Mouse (Mus musculus): Measurements from ENCODE around the gene Hgd. TPM values are rescaled to one million over a fixed set of nuclear protein-coding genes. Genes with fewer than 3 reads are reported as not detected.

Gene Hgd
- polyA plus RNA-seq, 1 experiment from 2014 or later: 0.21 TPM

DNA sequence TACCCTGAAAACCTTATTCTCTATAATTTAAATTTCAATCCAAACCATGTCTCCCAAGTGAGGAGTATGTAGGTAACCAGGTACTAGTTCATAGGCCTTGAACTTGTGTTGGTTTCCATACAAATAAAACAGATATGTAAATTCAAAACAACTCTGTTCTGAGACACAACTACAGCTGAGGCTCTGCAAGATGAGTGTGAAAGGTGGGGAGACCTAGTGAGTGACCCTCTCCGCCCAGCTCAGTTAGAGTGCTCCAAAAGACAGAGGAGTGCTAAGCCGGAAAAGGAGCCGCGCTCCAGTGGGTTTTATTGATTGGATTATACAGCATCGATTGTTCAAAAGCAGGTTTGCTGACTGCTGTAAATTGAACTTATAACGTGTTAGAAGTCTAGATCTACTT is 17.5 kb upstream of the Hgd start:
- H3K27me3 ChIP-seq: no peaks in the 10 kb centered on the region
- H3K27ac ChIP-seq: no peak overlapping the region
- no peak overlapping the region for H3K9ac ChIP-seq
- H3K4me2 ChIP-seq: no peak overlapping the region
- no peaks in the 10 kb centered on the region for H3K9me3 ChIP-seq (replicated peaks)
- 0 out of 2 replicates have a peak, but pooled peaks cover 2% of the 10 kb centered on the region for H3K4me1 ChIP-seq (replicated peaks)
- H3K4me3 ChIP-seq: no peak overlapping the region
- H3K36me3 ChIP-seq: peaks cover 20% of the 10 kb centered on the region
- 90% methylated on average over 6 of the region's 6 CpGs for WGBS
- no peak for ATAC-seq (replicated peaks; ENCODE audit: insufficient number of reproducible peaks, insufficient read depth, low FRiP score, low read depth)

GRCm38 (mm10) chr16:37562961-37563360 is 17.0 kb upstream of the Hgd start:
- H3K27ac ChIP-seq: no peak overlapping the region
- peaks cover 15% of the 10 kb centered on the region for H3K36me3 ChIP-seq
- WGBS: 84% methylated on average over 5 of the region's 5 CpGs
- 0 out of 2 replicates have a peak, but pooled peaks cover 2% of the 10 kb centered on the region for H3K4me1 ChIP-seq (replicated peaks)
- no peak overlapping the region for H3K9ac ChIP-seq
- no peak overlapping the region for H3K4me3 ChIP-seq
- ATAC-seq (replicated peaks; ENCODE audit: insufficient number of reproducible peaks, insufficient read depth, low FRiP score, low read depth): no peak
- no peak overlapping the region for H3K4me2 ChIP-seq
- no peaks in the 10 kb centered on the region for H3K27me3 ChIP-seq
- H3K9me3 ChIP-seq (replicated peaks): no peaks in the 10 kb centered on the region

- Histone ChIP-seq H3K4me2 (no peak overlapping the region), H3K4me3 (no peak overlapping the region), H3K27ac (0 out of 2 replicates have a peak overlapping the region, but pooled peaks have one; percentile 30), H3K27me3 (no peaks in the 10 kb centered on the region), H3K9me3 (replicated peaks) (no peaks in the 10 kb centered on the region), H3K4me1 (replicated peaks) (0 out of 2 replicates have a peak, but pooled peaks cover 2% of the 10 kb centered on the region), H3K36me3 (0 out of 2 replicates have a peak, but pooled peaks cover 4% of the 10 kb centered on the region), H3K9ac (no peak overlapping the region)
- no peak for ATAC-seq (replicated peaks; ENCODE audit: insufficient number of reproducible peaks, insufficient read depth, low FRiP score, low read depth)
- 32% methylated on average over 1 of the region's 1 CpGs for WGBS
Measured at GRCm38 (mm10) chr16:37565117-37565516, 14.8 kb upstream of the Hgd start.

- Histone ChIP-seq H3K4me3 (no peak overlapping the region), H3K9me3 (replicated peaks) (no peaks in the 10 kb centered on the region), H3K27ac (no peak overlapping the region), H3K36me3 (0 out of 2 replicates have a peak, but pooled peaks cover 4% of the 10 kb centered on the region), H3K9ac (no peak overlapping the region), H3K4me2 (no peak overlapping the region), H3K4me1 (replicated peaks) (0 out of 2 replicates have a peak, but pooled peaks cover 2% of the 10 kb centered on the region), H3K27me3 (no peaks in the 10 kb centered on the region)
- ATAC-seq (replicated peaks; ENCODE audit: insufficient number of reproducible peaks, insufficient read depth, low FRiP score, low read depth): no peak
- 80% methylated on average over 6 of the region's 6 CpGs for WGBS
Measured at GRCm38 (mm10) chr16:37566107-37566506, 13.8 kb upstream of the Hgd start.

DNA sequence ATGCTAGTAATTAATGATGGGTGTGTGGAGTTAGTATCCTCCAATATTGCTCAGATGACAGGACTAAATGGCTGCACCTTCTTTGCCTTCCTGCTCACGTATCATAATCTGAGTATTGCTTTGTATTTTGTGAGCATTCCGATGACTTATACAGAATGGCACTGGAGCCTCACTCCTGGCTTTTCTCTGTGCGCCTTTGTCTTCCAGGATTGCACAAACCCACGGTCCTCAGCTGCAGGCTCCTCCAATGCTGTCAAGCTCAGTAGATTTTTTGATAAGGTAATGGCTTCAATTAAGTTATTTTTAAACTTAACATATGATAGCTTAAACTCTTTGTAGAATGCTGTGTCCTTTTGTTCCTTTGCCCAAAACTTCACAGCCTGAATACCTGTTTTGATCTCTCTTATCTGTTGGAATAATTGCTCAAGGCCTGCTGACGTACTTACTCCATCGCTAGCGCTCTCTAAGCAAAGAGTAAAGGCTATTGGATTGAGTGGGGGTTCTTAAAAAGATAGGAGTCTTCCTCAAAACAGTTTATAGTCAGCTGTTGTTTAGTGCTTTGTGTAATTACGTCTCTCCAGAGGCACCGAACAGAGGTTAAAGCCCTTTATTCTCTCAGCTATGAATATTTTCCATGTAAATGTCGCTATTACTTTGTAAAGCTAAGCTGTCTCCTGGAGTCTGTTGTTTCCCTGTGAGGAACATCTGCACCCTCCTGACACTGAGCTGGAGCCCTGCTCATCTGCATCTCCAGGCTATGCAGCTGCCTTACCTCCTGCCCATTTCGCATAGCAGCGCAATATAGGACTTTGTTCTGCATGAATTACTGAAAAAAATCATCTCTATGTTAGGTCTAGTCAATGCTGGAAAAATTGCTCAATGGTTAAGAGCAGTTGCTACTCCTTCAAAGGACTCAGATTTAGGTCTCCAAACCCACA is 12.6 kb upstream of the Hgd start:
- WGBS: 80% methylated on average over 12 of the region's 12 CpGs
- Histone ChIP-seq H3K27me3 (no peaks in the 10 kb centered on the region), H3K36me3 (peaks cover 9% of the 10 kb centered on the region; the same call in 1 of the 2 replicates), H3K27ac (no peak overlapping the region), H3K9me3 (replicated peaks) (no peaks in the 10 kb centered on the region), H3K4me3 (no peak overlapping the region), H3K9ac (no peak overlapping the region), H3K4me2 (no peak overlapping the region), H3K4me1 (replicated peaks) (0 out of 2 replicates have a peak, but pooled peaks cover 2% of the 10 kb centered on the region)
- ATAC-seq (replicated peaks; ENCODE audit: insufficient number of reproducible peaks, insufficient read depth, low FRiP score, low read depth): no peak

GRCm38 (mm10) chr16:37571554-37571953 is 8.4 kb upstream of the Hgd start:
- Histone ChIP-seq H3K4me2 (no peak overlapping the region), H3K4me3 (no peak overlapping the region), H3K9me3 (replicated peaks) (no peaks in the 10 kb centered on the region), H3K27ac (no peak overlapping the region), H3K27me3 (no peaks in the 10 kb centered on the region), H3K36me3 (peaks cover 12% of the 10 kb centered on the region; the same call in 1 of the 2 replicates), H3K9ac (no peak overlapping the region), H3K4me1 (replicated peaks) (no peaks in the 10 kb centered on the region)
- WGBS: 78% methylated on average over 3 of the region's 3 CpGs
- no peak for ATAC-seq (replicated peaks; ENCODE audit: insufficient number of reproducible peaks, insufficient read depth, low FRiP score, low read depth)

- Histone ChIP-seq H3K4me1 (replicated peaks) (no peaks in the 10 kb centered on the region), H3K27ac (no peak overlapping the region), H3K36me3 (peaks cover 12% of the 10 kb centered on the region; the same call in 1 of the 2 replicates), H3K9me3 (replicated peaks) (no peaks in the 10 kb centered on the region), H3K27me3 (no peaks in the 10 kb centered on the region), H3K4me2 (no peak overlapping the region), H3K9ac (no peak overlapping the region), H3K4me3 (no peak overlapping the region)
- no peak for ATAC-seq (replicated peaks; ENCODE audit: insufficient number of reproducible peaks, insufficient read depth, low FRiP score, low read depth)
- WGBS: 92% methylated on average over 12 of the region's 12 CpGs
Measured at GRCm38 (mm10) chr16:37572117-37572754, 7.7 kb upstream of the Hgd start.

DNA sequence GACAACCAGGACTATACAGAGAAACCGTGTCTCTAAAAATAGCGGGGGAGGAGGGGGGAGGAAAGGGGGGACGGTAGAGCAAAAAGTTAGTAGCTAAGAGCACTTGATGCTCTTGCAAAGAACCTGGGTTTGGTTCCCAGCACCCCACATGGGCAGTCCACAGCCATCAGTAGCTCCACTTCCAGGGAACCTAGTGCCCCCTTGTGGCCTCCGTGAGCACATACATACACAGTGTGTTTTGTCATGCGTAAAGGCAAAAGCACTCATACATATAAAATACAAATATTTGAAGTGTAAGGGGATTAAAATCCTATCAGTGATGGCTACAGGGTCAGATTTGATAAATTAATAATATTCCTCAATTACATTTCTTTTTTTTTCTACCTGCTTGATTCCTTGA is 6.9 kb upstream of the Hgd start:
- no peak overlapping the region for H3K4me3 ChIP-seq
- 90% methylated on average over 5 of the region's 5 CpGs for WGBS
- H3K9me3 ChIP-seq (replicated peaks): no peaks in the 10 kb centered on the region
- ATAC-seq (replicated peaks; ENCODE audit: insufficient number of reproducible peaks, insufficient read depth, low FRiP score, low read depth): no peak
- H3K27ac ChIP-seq: no peak overlapping the region
- no peaks in the 10 kb centered on the region for H3K27me3 ChIP-seq
- H3K4me1 ChIP-seq (replicated peaks): no peaks in the 10 kb centered on the region
- H3K9ac ChIP-seq: no peak overlapping the region
- no peak overlapping the region for H3K4me2 ChIP-seq
- H3K36me3 ChIP-seq: peaks cover 12% of the 10 kb centered on the region; the same call in 1 of the 2 replicates

DNA sequence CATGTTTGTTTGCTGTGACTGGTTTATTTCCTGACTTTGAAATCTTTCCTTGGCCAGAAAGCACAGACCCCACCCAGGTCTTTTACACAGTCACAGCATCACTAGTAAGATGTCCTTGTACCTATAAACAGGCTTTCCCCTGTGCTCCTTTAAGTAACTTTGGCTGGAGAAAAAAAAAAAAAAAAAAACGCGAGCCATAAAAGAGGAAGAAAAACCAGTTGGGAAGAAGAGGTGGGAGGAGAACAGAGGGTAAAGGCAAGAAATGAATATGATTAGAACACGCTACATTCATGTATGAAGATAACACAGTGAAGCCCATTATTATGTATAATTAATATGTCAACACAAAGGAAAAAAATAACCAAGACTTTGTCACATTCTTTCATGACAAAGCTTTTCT is 4.6 kb upstream of the Hgd start:
- peaks cover 12% of the 10 kb centered on the region; the same call in 1 of the 2 replicates for H3K36me3 ChIP-seq
- 84% methylated on average over 3 of the region's 3 CpGs for WGBS
- H3K4me3 ChIP-seq: no peak overlapping the region
- no peak for ATAC-seq (replicated peaks; ENCODE audit: insufficient number of reproducible peaks, insufficient read depth, low FRiP score, low read depth)
- H3K4me1 ChIP-seq (replicated peaks): no peaks in the 10 kb centered on the region
- H3K27ac ChIP-seq: no peak overlapping the region
- H3K27me3 ChIP-seq: no peaks in the 10 kb centered on the region
- H3K4me2 ChIP-seq: no peak overlapping the region
- H3K9ac ChIP-seq: no peak overlapping the region
- H3K9me3 ChIP-seq (replicated peaks): no peaks in the 10 kb centered on the region

GRCm38 (mm10) chr16:37579591-37579990 is 362 bp upstream of the Hgd start:
- Histone ChIP-seq H3K36me3 (no peaks in the 10 kb centered on the region), H3K27ac (no peak overlapping the region), H3K4me3 (no peak overlapping the region), H3K9ac (no peak overlapping the region), H3K27me3 (no peaks in the 10 kb centered on the region), H3K9me3 (replicated peaks) (no peaks in the 10 kb centered on the region), H3K4me2 (no peak overlapping the region), H3K4me1 (replicated peaks) (peaks cover 9% of the 10 kb centered on the region)
- ATAC-seq (replicated peaks; ENCODE audit: insufficient number of reproducible peaks, insufficient read depth, low FRiP score, low read depth): no peak
- 63% methylated on average over 1 of the region's 1 CpGs for WGBS

DNA sequence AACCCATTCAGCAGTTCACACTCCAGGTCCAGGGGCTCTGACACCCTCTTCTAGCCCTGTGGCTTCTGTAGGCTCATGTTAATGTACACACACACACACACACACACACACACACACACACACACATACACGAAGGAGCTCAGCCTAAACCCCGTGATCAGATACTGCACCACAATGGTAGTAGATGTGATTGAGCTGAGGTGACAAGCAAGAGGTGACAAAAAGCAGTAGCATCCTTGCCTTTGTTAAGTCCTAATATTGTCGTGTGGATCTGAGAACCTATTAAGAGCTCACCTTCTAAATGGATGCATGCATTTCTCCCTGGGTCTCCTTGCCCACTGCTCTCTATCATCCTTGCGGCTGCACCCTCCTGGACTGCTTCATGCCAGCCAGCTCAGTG is 698 bp downstream of the Hgd start:
- ATAC-seq (replicated peaks; ENCODE audit: insufficient number of reproducible peaks, insufficient read depth, low FRiP score, low read depth): no peak
- H3K9ac ChIP-seq: no peak overlapping the region
- WGBS: 71% methylated on average over 4 of the region's 4 CpGs
- no peak overlapping the region for H3K4me3 ChIP-seq
- H3K4me2 ChIP-seq: no peak overlapping the region
- H3K4me1 ChIP-seq (replicated peaks): peaks cover 15% of the 10 kb centered on the region
- H3K9me3 ChIP-seq (replicated peaks): no peaks in the 10 kb centered on the region
- no peak overlapping the region for H3K27ac ChIP-seq
- no peaks in the 10 kb centered on the region for H3K36me3 ChIP-seq
- no peaks in the 10 kb centered on the region for H3K27me3 ChIP-seq

All from heart, embryonic 15.5 days (tissue).